Mouse (Mus musculus) forebrain, embryonic 10.5 days (tissue): ENCODE data around the gene Slc30a1. TPM values are rescaled to one million over a fixed set of nuclear protein-coding genes. Genes with fewer than 3 reads are reported as not detected.
A peak's percentile ranks its signal among the peaks of the same experiment; 100 is the strongest.

ENCODE experiments used
- DNase-seq: peaks from one replicate; pipeline ENCODE4 v3.0.0-alpha.2; 2017; ENCODE audit warnings: low spot score; ENCODE audit errors: extremely low spot score
- H3K27ac ChIP-seq: fragments of 300-500 bp; sonication (generic); 2 replicates; pipeline ENCODE4 v1.5.1; 2016; ENCODE audit warnings: mild to moderate bottlenecking
- H3K27me3 ChIP-seq: fragments of 300-500 bp; sonication (generic); 2 replicates; pipeline ENCODE4 v1.6.1; 2016; ENCODE audit warnings: mild to moderate bottlenecking; ENCODE audit not compliant: poor library complexity, severe bottlenecking
- H3K36me3 ChIP-seq: fragments of 300-500 bp; sonication (generic); replicated peaks from 2 replicates; pipeline ENCODE4 v1.6.1; 2016; ENCODE audit warnings: mild to moderate bottlenecking, moderate library complexity
- H3K4me1 ChIP-seq: fragments of 300-500 bp; sonication (generic); 2 replicates; pipeline ENCODE4 v1.6.1; 2016
- H3K4me3 ChIP-seq: fragments of 300-500 bp; sonication (generic); 2 replicates; pipeline ENCODE4 v1.5.1; 2016; ENCODE audit warnings: mild to moderate bottlenecking, moderate library complexity
- H3K9me3 ChIP-seq: fragments of 300-500 bp; sonication (generic); 2 replicates; pipeline ENCODE4 v1.6.1; 2016; ENCODE audit warnings: mild to moderate bottlenecking, moderate library complexity
- WGBS: fragments of 180-500 bp; shearing (Covaris S2); methylation state at CpG from one replicate; pipeline ENCODE4 v1.1.7; 2016; 5-methylcytosine and 5-hydroxymethylcytosine counted together
- polyA plus RNA-seq: library from polyadenylated mRNA; unstranded; fragments of >200 nt; fragmentation: Nextera tagmentation; extraction: Ambion mirVana; gene quantifications from 2 replicates; pipeline ENCODE4 v1.2.1, GENCODE M21; 2016

The Slc30a1 gene
- polyA plus RNA-seq, 1 experiment from 2014 or later = 1.5 TPM

GRCm38 (mm10) chr1:191909316-191909715 lies 2.7 kb downstream of the Slc30a1 start:
- DNase-seq = no peak
- H3K4me3 ChIP-seq = peak overlapping the region; percentile 91
- peaks cover 61% of the 10 kb centered on the region for H3K4me1 ChIP-seq
- H3K9me3 ChIP-seq = no peaks in the 10 kb centered on the region
- H3K36me3 ChIP-seq = peaks cover 43% of the 10 kb centered on the region
- no peak overlapping the region for H3K27ac ChIP-seq
- H3K27me3 ChIP-seq = peaks cover 14% of the 10 kb centered on the region
- 92% methylated on average over 14 of the region's 14 CpGs for WGBS

- no peak overlapping the region for H3K27ac ChIP-seq
- H3K27me3 ChIP-seq = peaks cover under 1% of the 10 kb centered on the region; the same call in 1 of the 2 replicates
- H3K9me3 ChIP-seq = no peaks in the 10 kb centered on the region
- 84% methylated on average over 3 of the region's 3 CpGs for WGBS
- H3K36me3 ChIP-seq = peaks cover 43% of the 10 kb centered on the region
- H3K4me3 ChIP-seq = no peak overlapping the region
- H3K4me1 ChIP-seq = peaks cover 56% of the 10 kb centered on the region
- DNase-seq = no peak
Observed at GRCm38 (mm10) chr1:191910646-191911045, 4.1 kb downstream of the Slc30a1 start.

GRCm38 (mm10) chr1:191911067-191911668 lies 4.6 kb downstream of the Slc30a1 start:
- 90% methylated on average over 3 of the region's 3 CpGs for WGBS
- Histone ChIP-seq H3K27ac (no peak overlapping the region), H3K27me3 (no peaks in the 10 kb centered on the region), H3K4me3 (no peak overlapping the region), H3K4me1 (peaks cover 51% of the 10 kb centered on the region), H3K36me3 (peaks cover 43% of the 10 kb centered on the region), H3K9me3 (no peaks in the 10 kb centered on the region)
- no peak for DNase-seq

GRCm38 (mm10) chr1:191914647-191915046 lies 8.1 kb downstream of the Slc30a1 start:
- Histone ChIP-seq H3K4me3 (no peak overlapping the region), H3K27ac (no peak overlapping the region), H3K4me1 (peaks cover 21% of the 10 kb centered on the region), H3K27me3 (no peaks in the 10 kb centered on the region), H3K36me3 (peaks cover 28% of the 10 kb centered on the region), H3K9me3 (no peaks in the 10 kb centered on the region)
- DNase-seq = no peak
- 88% methylated on average over 6 of the region's 6 CpGs for WGBS

- H3K36me3 ChIP-seq = peaks cover 19% of the 10 kb centered on the region
- 83% methylated on average over 1 of the region's 1 CpGs for WGBS
- peaks cover 11% of the 10 kb centered on the region for H3K4me1 ChIP-seq
- no peaks in the 10 kb centered on the region for H3K27me3 ChIP-seq
- H3K27ac ChIP-seq = no peak overlapping the region
- no peak for DNase-seq
- no peaks in the 10 kb centered on the region for H3K9me3 ChIP-seq
- H3K4me3 ChIP-seq = no peak overlapping the region
Observed at GRCm38 (mm10) chr1:191915586-191915985, 9.0 kb downstream of the Slc30a1 start.

GRCm38 (mm10) chr1:191916876-191917275 lies 10.3 kb downstream of the Slc30a1 start:
- H3K4me3 ChIP-seq = no peak overlapping the region
- peaks cover 9% of the 10 kb centered on the region for H3K36me3 ChIP-seq
- no peaks in the 10 kb centered on the region for H3K27me3 ChIP-seq
- H3K4me1 ChIP-seq = peaks cover 1% of the 10 kb centered on the region
- H3K9me3 ChIP-seq = peaks cover 4% of the 10 kb centered on the region; the same call in 1 of the 2 replicates
- 78% methylated on average over 5 of the region's 5 CpGs for WGBS
- H3K27ac ChIP-seq = no peak overlapping the region
- no peak for DNase-seq

- Histone ChIP-seq H3K27me3 (no peaks in the 10 kb centered on the region), H3K4me3 (no peak overlapping the region), H3K4me1 (no peaks in the 10 kb centered on the region), H3K36me3 (no peaks in the 10 kb centered on the region), H3K27ac (no peak overlapping the region), H3K9me3 (peaks cover 4% of the 10 kb centered on the region; the same call in 1 of the 2 replicates)
- no peak for DNase-seq
- whole genome bisulfite sequencing = 91% methylated on average over 2 of the region's 2 CpGs
Observed at GRCm38 (mm10) chr1:191919336-191919735, 12.8 kb downstream of the Slc30a1 start.

GRCm38 (mm10) chr1:191921701-191922100 lies 15.1 kb downstream of the Slc30a1 start:
- 94% methylated on average over 3 of the region's 3 CpGs for WGBS
- Histone ChIP-seq H3K27ac (no peak overlapping the region), H3K36me3 (no peaks in the 10 kb centered on the region), H3K4me1 (peaks cover under 1% of the 10 kb centered on the region; the same call in 1 of the 2 replicates), H3K4me3 (no peak overlapping the region), H3K27me3 (no peaks in the 10 kb centered on the region), H3K9me3 (peaks cover 4% of the 10 kb centered on the region; the same call in 1 of the 2 replicates)
- no peak for DNase-seq

GRCm38 (mm10) chr1:191925496-191925895 lies 18.9 kb downstream of the Slc30a1 start:
- Histone ChIP-seq H3K36me3 (no peaks in the 10 kb centered on the region), H3K27me3 (no peaks in the 10 kb centered on the region), H3K4me1 (peaks cover 16% of the 10 kb centered on the region; the same call in 1 of the 2 replicates), H3K4me3 (no peak overlapping the region), H3K9me3 (peaks cover 4% of the 10 kb centered on the region; the same call in 1 of the 2 replicates), H3K27ac (no peak overlapping the region)
- DNase-seq = no peak
- WGBS = 48% methylated on average over 4 of the region's 4 CpGs

GRCm38 (mm10) chr1:191926681-191927080 lies 20.1 kb downstream of the Slc30a1 start:
- WGBS = 76% methylated on average over 3 of the region's 3 CpGs
- peaks cover 2% of the 10 kb centered on the region; the same call in 1 of the 2 replicates for H3K27me3 ChIP-seq
- DNase-seq = no peak
- H3K36me3 ChIP-seq = no peaks in the 10 kb centered on the region
- no peak overlapping the region for H3K27ac ChIP-seq
- H3K4me3 ChIP-seq = no peak overlapping the region
- H3K4me1 ChIP-seq = peaks cover 16% of the 10 kb centered on the region; the same call in 1 of the 2 replicates
- no peaks in the 10 kb centered on the region for H3K9me3 ChIP-seq

- Histone ChIP-seq H3K36me3 (no peaks in the 10 kb centered on the region), H3K4me1 (peaks cover 16% of the 10 kb centered on the region; the same call in 1 of the 2 replicates), H3K4me3 (no peak overlapping the region), H3K27me3 (peaks cover 19% of the 10 kb centered on the region), H3K27ac (no peak overlapping the region), H3K9me3 (no peaks in the 10 kb centered on the region)
- no peak for DNase-seq
- 82% methylated on average over 7 of the region's 7 CpGs for WGBS
Observed at GRCm38 (mm10) chr1:191928345-191928744, 21.8 kb downstream of the Slc30a1 start.

GRCm38 (mm10) chr1:191929065-191929464 lies 22.5 kb downstream of the Slc30a1 start:
- H3K4me1 ChIP-seq = peaks cover 16% of the 10 kb centered on the region; the same call in 1 of the 2 replicates
- DNase-seq = no peak
- WGBS = 85% methylated on average over 8 of the region's 8 CpGs

GRCm38 (mm10) chr1:191929897-191930524 lies 23.4 kb downstream of the Slc30a1 start:
- DNase-seq = no peak
- H3K36me3 ChIP-seq = no peaks in the 10 kb centered on the region
- H3K4me1 ChIP-seq = peaks cover 16% of the 10 kb centered on the region; the same call in 1 of the 2 replicates
- H3K27ac ChIP-seq = no peak overlapping the region
- no peak overlapping the region for H3K4me3 ChIP-seq
- H3K27me3 ChIP-seq = peaks cover 20% of the 10 kb centered on the region
- WGBS = 73% methylated on average over 12 of the region's 12 CpGs
- H3K9me3 ChIP-seq = no peaks in the 10 kb centered on the region

More at GRCm38 (mm10) chr1:191929065-191929464, 22.5 kb downstream of the Slc30a1 start:
- no peaks in the 10 kb centered on the region for H3K36me3 ChIP-seq
- no peaks in the 10 kb centered on the region for H3K9me3 ChIP-seq
- no peak overlapping the region for H3K27ac ChIP-seq
- peaks cover 20% of the 10 kb centered on the region for H3K27me3 ChIP-seq
- H3K4me3 ChIP-seq = no peak overlapping the region
